Mouse (Mus musculus) limb, embryonic 14.5 days (tissue): Measurements from ENCODE around the gene Gm10638. TPM values are rescaled to one million over a fixed set of nuclear protein-coding genes. Genes with fewer than 3 reads are reported as not detected.
A peak's percentile ranks its signal among the peaks of the same experiment; 100 is the strongest.

Source experiments
- ATAC-seq: fragments of 200-750 bp; cut with Nextera tagmentation; 2 replicates; pipeline ENCODE4 v1.8.0; 2017; ENCODE audit warnings: low read depth, moderate number of reproducible peaks, moderate TSS enrichment; ENCODE audit not compliant: low FRiP score
- DNase-seq: peaks from one replicate; pipeline ENCODE4 v3.0.0-alpha.2; 2015; ENCODE audit warnings: low spot score
- H3K27ac ChIP-seq: fragments of 300-500 bp; sonication (generic); replicated peaks from 2 replicates; pipeline ENCODE4 v1.5.1; 2014; ENCODE audit warnings: low read depth, mild to moderate bottlenecking, low read length, moderate library complexity, mixed read lengths
- H3K27me3 ChIP-seq: fragments of 300-500 bp; sonication (generic); 2 replicates; pipeline ENCODE4 v1.6.1; 2014; ENCODE audit warnings: low read length, mixed read lengths; ENCODE audit not compliant: control insufficient read depth, insufficient read depth
- H3K36me3 ChIP-seq: fragments of 300-500 bp; sonication (generic); 2 replicates; pipeline ENCODE4 v1.6.1; 2014; ENCODE audit warnings: mild to moderate bottlenecking, low read length, moderate library complexity, mixed read lengths; ENCODE audit not compliant: control insufficient read depth, insufficient read depth
- H3K4me1 ChIP-seq: fragments of 300-500 bp; sonication (generic); 2 replicates; pipeline ENCODE4 v1.6.1; 2014; ENCODE audit warnings: antibody characterized with exemption, low read length, mixed read lengths; ENCODE audit not compliant: control insufficient read depth, insufficient read depth
- H3K4me2 ChIP-seq: fragments of 300-500 bp; sonication (generic); replicated peaks from 2 replicates; pipeline ENCODE4 v1.6.1; 2014; ENCODE audit warnings: low read depth, mild to moderate bottlenecking, low read length, moderate library complexity; ENCODE audit not compliant: severe bottlenecking
- H3K4me3 ChIP-seq: fragments of 300-500 bp; sonication (generic); replicated peaks from 2 replicates; pipeline ENCODE4 v1.5.1; 2014; ENCODE audit warnings: low read length
- H3K9ac ChIP-seq: fragments of 300-500 bp; sonication (generic); 2 replicates; pipeline ENCODE4 v1.6.1; 2014; ENCODE audit warnings: mild to moderate bottlenecking, low read depth, low read length, moderate library complexity; ENCODE audit not compliant: severe bottlenecking
- H3K9me3 ChIP-seq: fragments of 300-500 bp; sonication (generic); 2 replicates; pipeline ENCODE4 v1.6.1; 2016; ENCODE audit warnings: low read length; ENCODE audit not compliant: control insufficient read depth
- POLR2A ChIP-seq: fragments of 200-500 bp; IDR thresholded peaks from 2 replicates; pipeline ENCODE4 v1.8.0; 2012; ENCODE audit warnings: inconsistent platforms, mild to moderate bottlenecking, moderate library complexity, borderline replicate concordance; ENCODE audit not compliant: insufficient read depth, insufficient read length; ENCODE audit errors: extremely low read depth
- whole genome bisulfite sequencing: fragments of 180-500 bp; shearing (Covaris S2); extraction: QIAGEN DNeasy Blood & Tissue Kit; methylation state at CpG from one replicate; pipeline ENCODE4 v1.1.7; 2014; 5-methylcytosine and 5-hydroxymethylcytosine counted together
- polyA plus RNA-seq, 2 experiments: library from polyadenylated mRNA; depleted of rRNA in 1 of 2; stranded (reverse) in 1 of 2; unstranded in 1 of 2; fragments of >200 nt; fragmentation: Nextera tagmentation in 1 of 2; extraction: Ambion mirVana in 1 of 2; gene quantifications; 2 replicates each; pipeline versions ENCODE4 v1.2.1 to v1.2.3; 2012 to 2014

Gene Gm10638
- polyA plus RNA-seq (2012; rRNA removed) = 2.9 and 3.5 TPM in 2 replicates
- polyA plus RNA-seq (2014; fragmentation: Nextera tagmentation; extraction: Ambion mirVana) = 4.5 and 5.3 TPM in 2 replicates

GRCm38 (mm10) chr8:86745221-86745934 lies at the start of gene Gm10638, which contains the start of gene Siah1a:
Gm10638 (plus strand) TSS chr8:86745699.
Siah1a (minus strand) TSS chr8:86745934.
- DNase-seq (peak; percentile 70), ATAC-seq (peak; percentile 81)
- Histone ChIP-seq H3K36me3 (no peaks in the 10 kb centered on the region), H3K4me1 (peaks cover 25% of the 10 kb centered on the region), H3K27ac (peak within 1 kb of the TSS; percentile 97), H3K4me2 (peak within 1 kb of the TSS; percentile 85), H3K27me3 (no peaks in the 10 kb centered on the region), H3K4me3 (peak within 1 kb of the TSS; percentile 89), H3K9ac (peak within 1 kb of the TSS; percentile 100), H3K9me3 (no peaks in the 10 kb centered on the region)
- peak; percentile 86; the same call in 1 of the 2 replicates for TF ChIP-seq POLR2A
- under 1% methylated on average over 44 of the region's 88 CpGs for WGBS

GRCm38 (mm10) chr8:86695703-86696102 lies 49.8 kb upstream of the Gm10638 start:
- ATAC-seq (no peak), DNase-seq (no peak)
- Histone ChIP-seq H3K4me2 (no peak overlapping the region), H3K9ac (no peak overlapping the region), H3K4me1 (no peaks in the 10 kb centered on the region), H3K9me3 (no peaks in the 10 kb centered on the region), H3K4me3 (no peak overlapping the region), H3K36me3 (peaks cover 9% of the 10 kb centered on the region), H3K27ac (no peak overlapping the region), H3K27me3 (no peaks in the 10 kb centered on the region)
- TF ChIP-seq POLR2A = no peak
- WGBS = 93% methylated on average over 2 of the region's 2 CpGs

- no peak for DNase-seq
- no peak for TF ChIP-seq POLR2A
- 42% methylated on average over 1 of the region's 1 CpGs for WGBS
These were observed 46.6 kb upstream of the Gm10638 start for GRCm38 (mm10) chr8:86698811-86699421.

GRCm38 (mm10) chr8:86699471-86699870 lies 46.0 kb upstream of the Gm10638 start:
- Histone ChIP-seq H3K4me1 (no peaks in the 10 kb centered on the region), H3K27ac (no peak overlapping the region), H3K27me3 (no peaks in the 10 kb centered on the region), H3K9ac (no peak overlapping the region), H3K9me3 (no peaks in the 10 kb centered on the region), H3K4me3 (no peak overlapping the region), H3K36me3 (peaks cover 5% of the 10 kb centered on the region), H3K4me2 (no peak overlapping the region)
- 92% methylated on average over 12 of the region's 12 CpGs for WGBS
- no peak for DNase-seq
- ATAC-seq = no peak
- no peak for TF ChIP-seq POLR2A

More at GRCm38 (mm10) chr8:86698811-86699421, 46.6 kb upstream of the Gm10638 start:
- H3K4me1 ChIP-seq = no peaks in the 10 kb centered on the region
- H3K27me3 ChIP-seq = no peaks in the 10 kb centered on the region
- H3K9ac ChIP-seq = no peak overlapping the region
- peaks cover 5% of the 10 kb centered on the region for H3K36me3 ChIP-seq
- H3K27ac ChIP-seq = no peak overlapping the region
- H3K9me3 ChIP-seq = no peaks in the 10 kb centered on the region
- no peak for ATAC-seq
- no peak overlapping the region for H3K4me2 ChIP-seq
- H3K4me3 ChIP-seq = no peak overlapping the region

- Histone ChIP-seq H3K4me3 (no peak overlapping the region), H3K36me3 (peaks cover 7% of the 10 kb centered on the region), H3K9me3 (no peaks in the 10 kb centered on the region), H3K9ac (no peak overlapping the region), H3K4me1 (no peaks in the 10 kb centered on the region), H3K4me2 (no peak overlapping the region), H3K27ac (no peak overlapping the region), H3K27me3 (no peaks in the 10 kb centered on the region)
- TF ChIP-seq POLR2A = no peak
- ATAC-seq (no peak), DNase-seq (no peak)
- 89% methylated on average over 3 of the region's 3 CpGs for WGBS
These were observed 43.0 kb upstream of the Gm10638 start for GRCm38 (mm10) chr8:86702453-86702852.
